Mouse (Mus musculus): ENCODE measurements around the gene Gsk3b.
A peak's percentile ranks its signal among the peaks of the same experiment; 100 is the strongest.

Gsk3b gene

DNA sequence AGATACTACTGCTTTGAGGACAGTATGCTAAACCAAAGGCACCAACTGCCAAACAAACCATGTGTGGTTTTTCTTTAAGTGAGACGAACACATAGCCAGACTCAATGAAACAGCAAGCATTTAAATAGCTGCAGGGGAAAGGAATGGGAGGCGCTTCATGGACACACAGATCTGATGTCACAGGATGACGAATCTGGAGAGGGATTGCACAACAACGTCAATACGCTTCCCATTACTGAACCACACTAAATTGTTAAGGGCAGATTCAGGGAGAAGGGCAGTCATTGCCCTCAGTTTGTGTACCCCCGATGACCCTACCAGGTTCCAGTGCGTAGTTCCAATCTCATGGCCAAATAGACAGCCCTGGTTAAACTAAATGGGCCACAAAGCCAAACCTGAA, 197.0 kb downstream of the Gsk3b start:
- no peak for DNase-seq

DNA sequence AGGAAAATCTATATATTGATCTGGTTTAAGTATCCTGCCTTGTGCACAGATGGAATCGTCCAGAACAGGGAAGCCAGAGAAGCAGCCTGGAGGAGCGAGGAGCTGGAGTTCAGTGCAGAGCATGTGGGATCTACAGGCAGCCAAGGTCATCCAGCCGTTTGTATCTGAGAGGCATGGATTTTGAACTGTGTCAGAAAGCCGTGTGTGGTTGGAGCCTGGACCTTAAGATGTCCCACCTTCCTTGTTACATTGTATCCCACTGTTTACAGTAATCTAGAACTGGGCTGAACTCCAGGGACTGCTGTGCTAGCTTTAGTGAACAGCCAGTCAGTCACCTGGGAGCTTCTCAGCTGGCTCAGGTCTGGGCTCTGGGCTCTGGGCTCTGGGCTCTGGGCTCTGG, 197.7 kb downstream of the Gsk3b start:
- DNase-seq, result no peak

GRCm38 (mm10) chr16:38287357-38287756, 198.6 kb downstream of the Gsk3b start:
- no peak for DNase-seq

- peak; percentile 19 for DNase-seq
Observed at GRCm38 (mm10) chr16:38287762-38288161, 199.0 kb downstream of the Gsk3b start.

DNA sequence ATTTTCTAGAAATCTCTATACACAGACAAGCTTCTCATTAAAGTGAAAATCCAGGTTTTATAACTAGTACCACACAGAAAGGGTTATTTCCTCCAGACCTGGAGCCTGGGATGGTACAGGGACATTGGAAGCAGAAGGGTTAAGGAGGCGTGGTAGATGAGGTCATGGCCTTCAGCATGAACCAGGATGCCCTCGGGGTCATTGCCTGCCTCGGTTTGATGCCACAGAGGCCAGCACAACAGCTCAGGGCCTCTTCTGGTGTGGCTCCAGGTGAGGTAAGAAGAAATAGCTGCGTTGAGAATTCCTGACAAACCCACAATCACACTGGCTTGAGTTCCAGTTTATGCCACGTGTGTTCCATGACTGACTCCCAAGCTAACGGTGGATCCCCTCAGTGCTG, 200.1 kb downstream of the Gsk3b start:
- DNase-seq, result peak; percentile 33

DNA sequence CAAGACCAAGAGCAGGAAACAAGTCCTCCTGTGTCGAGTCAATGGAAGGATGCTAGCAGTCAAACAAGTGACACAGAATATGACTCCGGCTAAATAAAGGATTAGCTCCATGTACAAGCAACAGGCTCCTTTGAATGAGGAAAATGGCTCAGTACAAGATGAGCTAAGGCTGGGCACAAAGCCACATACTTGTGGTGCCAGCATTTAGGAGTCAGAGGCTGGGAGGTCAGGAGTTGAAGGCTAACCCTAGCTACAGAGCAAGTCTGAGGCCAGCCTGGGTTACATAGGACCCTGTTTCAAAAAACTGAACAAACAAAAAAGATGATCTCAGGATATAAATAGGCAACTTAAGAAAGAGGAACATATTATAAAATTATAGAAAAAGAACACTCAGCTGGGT, 201.3 kb downstream of the Gsk3b start:
- DNase-seq, result no peak

DNA sequence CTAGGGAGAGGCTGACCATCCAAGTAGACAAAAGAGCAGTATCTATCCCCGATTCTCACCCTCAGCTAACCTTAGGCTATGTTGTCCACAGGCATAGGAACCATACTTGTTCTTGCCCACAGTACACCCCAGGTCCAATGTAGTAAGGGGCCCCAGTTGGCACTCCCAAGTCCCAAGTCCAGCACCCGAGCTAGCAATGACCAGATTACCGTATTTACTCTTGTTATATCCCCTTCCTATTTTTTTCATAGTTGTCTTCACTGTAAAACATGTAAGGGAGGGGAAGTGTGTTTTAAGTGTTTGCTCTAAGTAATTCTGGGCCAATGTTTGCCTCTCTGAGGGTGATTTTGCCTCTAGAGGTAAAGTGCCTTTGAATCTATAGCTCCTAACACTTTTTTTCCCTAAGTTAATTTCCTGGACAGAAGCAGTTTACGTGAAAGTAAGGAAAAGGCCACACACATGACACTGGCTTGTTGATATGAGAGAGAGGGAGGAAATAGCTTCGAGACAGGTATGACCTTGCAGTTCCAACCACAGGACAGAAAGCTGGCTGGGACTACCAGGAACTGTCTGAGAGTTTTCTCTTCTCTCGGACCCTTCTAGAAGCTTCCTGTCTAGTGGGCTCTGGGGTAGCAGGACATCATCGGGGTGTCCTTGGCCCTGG, 206.0 kb downstream of the Gsk3b start, which contains the start of gene Nr1i2:
TSS of gene Nr1i2 (minus strand) at position 140 of the 664 bp plus-strand sequence.
- no peak for DNase-seq

DNA sequence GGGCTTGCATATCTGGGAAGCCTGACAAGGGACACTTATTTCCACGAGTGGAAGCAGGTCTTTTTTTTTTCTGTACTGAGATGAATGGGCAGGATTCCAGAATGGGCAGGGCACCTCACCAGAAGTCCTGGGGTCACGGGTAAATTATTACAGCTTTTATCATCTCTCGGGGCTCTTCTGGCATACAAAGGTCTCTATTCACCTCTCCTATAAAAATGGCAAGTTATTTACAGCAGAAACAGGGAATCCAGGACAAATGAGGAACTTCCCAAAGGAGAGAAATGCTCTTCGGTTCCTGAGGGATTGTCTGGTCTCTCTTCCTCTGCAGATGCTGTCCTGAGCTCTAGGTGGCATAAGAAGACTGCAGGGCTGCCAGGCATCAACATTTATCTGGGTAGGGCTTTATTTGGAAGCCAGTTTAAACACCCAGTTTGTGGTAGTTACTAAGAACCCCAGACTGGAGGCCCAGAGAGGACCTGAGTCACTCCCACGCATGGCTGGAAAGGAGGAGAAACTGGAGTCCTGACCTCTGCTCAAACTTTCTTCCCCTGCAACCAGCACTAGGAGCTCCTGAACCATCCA, 206.6 kb downstream of the Gsk3b start:
- DNase-seq, result no peak
